Comparison of ENCODE assay signal across 11 mouse cellular contexts in genomic region chrX:101819163-101819562, GRCm38 (mm10). TPM values are rescaled to one million over a fixed set of nuclear protein-coding genes. Genes with fewer than 3 reads are reported as not detected.
DNase-seq lines count a peak whose midpoint lies in the region; ATAC-seq and TF ChIP-seq lines count a peak whose summit lies in the region.
"Had no signal": no experiment of that assay in that cellular context is flagged by ENCODE, and none has a peak within 500 bp of the region (broad histone marks: within the 10 kb centered on the region; RNA-seq: fewer than 3 reads in every experiment).

No protein-coding gene starts in this region.

- H3K27me3 ChIP-seq in CH12.LX (replicated peaks) = no peaks in the 10 kb centered on the region
- no peaks in the 10 kb centered on the region for H3K27me3 ChIP-seq in hindbrain, postnatal 0 days (ENCODE audit: insufficient read depth, low read length)
- H3K27me3 ChIP-seq in heart, embryonic 11.5 days (ENCODE audit: control insufficient read depth, insufficient read depth, low read length) = peaks cover 8% of the 10 kb centered on the region
- H3K27me3 ChIP-seq: neural tube, embryonic 12.5 days had no signal

- no peak overlapping the region for H3K9ac ChIP-seq in CH12.LX (ENCODE audit: insufficient read depth, low read depth)
- H3K9ac ChIP-seq in ES-E14 (ENCODE audit: insufficient read depth, low read depth, low read length, poor library complexity, severe bottlenecking) = no peak overlapping the region
- no peak overlapping the region for H3K9ac ChIP-seq in hindbrain, postnatal 0 days (replicated peaks; ENCODE audit: low read length)
- H3K9ac ChIP-seq in heart, embryonic 11.5 days (ENCODE audit: low read depth, low read length) = no peak overlapping the region
- H3K9ac ChIP-seq: heart, embryonic 13.5 days; limb, embryonic 12.5 days; neural tube, embryonic 12.5 days had no signal

- peak in 1 of 2 experiments; percentile 11 for DNase-seq in layer of hippocampus, adult 2 months (ENCODE audit: low spot score in 2 of 2)
- no peak for DNase-seq in layer of hippocampus, adult 9-10 months (ENCODE audit: low spot score)
- DNase-seq in CH12.LX (ENCODE audit: extremely low read depth) (peak; percentile 24), ES-E14 (ENCODE audit: low read depth, low spot score) (no peak)
- DNase-seq in hindbrain, postnatal 0 days (ENCODE audit: low spot score) = peak; percentile 16
- DNase-seq in right cerebral cortex, postnatal 14 days = no peak

- H3K4me2 ChIP-seq in CH12.LX (ENCODE audit: insufficient read depth, low read depth, poor library complexity, severe bottlenecking) = no peak overlapping the region
- no peak overlapping the region for H3K4me2 ChIP-seq in hindbrain, postnatal 0 days (ENCODE audit: low read depth, low read length)
- H3K4me2 ChIP-seq in heart, embryonic 11.5 days = no peak overlapping the region
- H3K4me2 ChIP-seq: heart, embryonic 13.5 days; limb, embryonic 12.5 days; neural tube, embryonic 12.5 days had no signal

- TF ChIP-seq CTCF in layer of hippocampus, adult 2 months (conservative IDR thresholded peaks at IDR 0.05) = peak; percentile 68
- TF ChIP-seq CTCF in CH12.LX (conservative IDR thresholded peaks at IDR 0.05 in 1 of 2, IDR thresholded peaks at IDR 0.05 in 1 of 2; ENCODE audit: low read depth in 2 of 2, low read length in 2 of 2) = peak in 1 of 2 experiments; percentile 63; a peak in 2 of 4 replicates
- TF ChIP-seq CTCF in hindbrain, postnatal 0 days (IDR thresholded peaks at IDR 0.05; ENCODE audit: low read depth) = peak; percentile 57

- H3K4me3 ChIP-seq in layer of hippocampus, adult 2 months = no peak overlapping the region
- H3K4me3 ChIP-seq in CH12.LX (replicated peaks in 1 of 3; ENCODE audit: low read depth in 2 of 3, low read length in 2 of 3, poor library complexity in 1 of 3) = no peak overlapping the region
- H3K4me3 ChIP-seq in ES-E14 (ENCODE audit: insufficient read depth in 1 of 2, low read depth in 1 of 2, low read length in 2 of 2, poor library complexity in 1 of 2, severe bottlenecking in 1 of 2) = no peak overlapping the region
- H3K4me3 ChIP-seq in hindbrain, postnatal 0 days (ENCODE audit: low read length) = no peak overlapping the region
- no peak overlapping the region for H3K4me3 ChIP-seq in heart, embryonic 11.5 days (ENCODE audit: low read depth, low read length)
- H3K4me3 ChIP-seq: heart, embryonic 13.5 days; limb, embryonic 12.5 days; neural tube, embryonic 12.5 days had no signal

- no peaks in the 10 kb centered on the region for H3K36me3 ChIP-seq in CH12.LX (replicated peaks in 1 of 2; ENCODE audit: control insufficient read depth in 1 of 2, insufficient read depth in 1 of 2, low read length in 1 of 2)
- H3K36me3 ChIP-seq in ES-E14 (ENCODE audit: control insufficient read depth, insufficient read depth, low read length, poor library complexity, severe bottlenecking) = no peaks in the 10 kb centered on the region
- H3K36me3 ChIP-seq in hindbrain, postnatal 0 days (ENCODE audit: insufficient read depth, low read length) = no peaks in the 10 kb centered on the region
- H3K36me3 ChIP-seq in heart, embryonic 11.5 days (ENCODE audit: control insufficient read depth, insufficient read depth, low read length) = no peaks in the 10 kb centered on the region
- H3K36me3 ChIP-seq: heart, embryonic 13.5 days; limb, embryonic 12.5 days; neural tube, embryonic 12.5 days had no signal

- no peak for TF ChIP-seq POLR2A in CH12.LX (IDR thresholded peaks at IDR 0.05; ENCODE audit: low read depth, low read length)

- WGBS in hindbrain, postnatal 0 days = 67% methylated on average over 1 of the region's 1 CpGs
- 67% methylated on average over 1 of the region's 1 CpGs for whole genome bisulfite sequencing in heart, embryonic 11.5 days (ENCODE audit: insufficient replicate concordance)

- H3K9me3 ChIP-seq in CH12.LX (replicated peaks; ENCODE audit: low read length) (no peaks in the 10 kb centered on the region), ES-E14 (ENCODE audit: control insufficient read depth, insufficient read depth, low read depth, low read length) (no peaks in the 10 kb centered on the region)
- H3K9me3 ChIP-seq in hindbrain, postnatal 0 days (ENCODE audit: low read length) = no peaks in the 10 kb centered on the region
- no peaks in the 10 kb centered on the region for H3K9me3 ChIP-seq in heart, embryonic 11.5 days (replicated peaks; ENCODE audit: control insufficient read depth, low read length)
- H3K9me3 ChIP-seq: heart, embryonic 13.5 days; limb, embryonic 12.5 days; neural tube, embryonic 12.5 days had no signal

- no peaks in the 10 kb centered on the region for H3K4me1 ChIP-seq in CH12.LX (ENCODE audit: control insufficient read depth in 1 of 2, insufficient read depth in 2 of 2)
- no peaks in the 10 kb centered on the region for H3K4me1 ChIP-seq in ES-E14 (ENCODE audit: control insufficient read depth in 2 of 2, insufficient read depth in 2 of 2, low read length in 2 of 2, poor library complexity in 1 of 2)
- H3K4me1 ChIP-seq in hindbrain, postnatal 0 days (ENCODE audit: insufficient read depth, low read length) = no peaks in the 10 kb centered on the region
- no peaks in the 10 kb centered on the region for H3K4me1 ChIP-seq in heart, embryonic 11.5 days (ENCODE audit: control insufficient read depth, insufficient read depth, low read length)
- H3K4me1 ChIP-seq: heart, embryonic 13.5 days; limb, embryonic 12.5 days; neural tube, embryonic 12.5 days had no signal

- in situ Hi-C loops in CH12.LX (cut with MboI; ENCODE audit: low pct_ligation_motif_present, low pct_unique_long_range_greater_than_20kb, low sequenced_read_pairs) = no loop called here
- in situ Hi-C loops in ES-E14 (cut with MboI; ENCODE audit: low sequenced_read_pairs in 2 of 2, unreplicated experiment in 2 of 2) = loop anchor here in 1 of 2 experiments (25.0 kb wide), 1 partner anchor 93 kb away; no protein-coding TSS in a partner anchor

- peak; percentile 61 for TF ChIP-seq RAD21 in CH12.LX (IDR thresholded peaks at IDR 0.05; ENCODE audit: low read depth, low read length)

- TF ChIP-seq EP300 in CH12.LX (IDR thresholded peaks at IDR 0.05; ENCODE audit: low read length) = no peak

- no peak overlapping the region for H3K27ac ChIP-seq in layer of hippocampus, adult 2 months
- H3K27ac ChIP-seq in CH12.LX (ENCODE audit: insufficient read depth, low read depth) = no peak overlapping the region
- no peak overlapping the region for H3K27ac ChIP-seq in ES-E14 (ENCODE audit: insufficient read depth, low read depth, low read length, poor library complexity, severe bottlenecking)
- no peak overlapping the region for H3K27ac ChIP-seq in hindbrain, postnatal 0 days
- no peak overlapping the region for H3K27ac ChIP-seq in heart, embryonic 11.5 days (ENCODE audit: low read depth, low read length)
- H3K27ac ChIP-seq: heart, embryonic 13.5 days; limb, embryonic 12.5 days; neural tube, embryonic 12.5 days had no signal

- no peak for ATAC-seq in hindbrain, postnatal 0 days
- ATAC-seq in monocyte, adult 5-6 weeks (replicated peaks; ENCODE audit: insufficient number of reproducible peaks, low FRiP score, low TSS enrichment, poor library complexity, severe bottlenecking) = no peak
- no peak for ATAC-seq in heart, embryonic 11.5 days (replicated peaks; ENCODE audit: insufficient number of reproducible peaks, low FRiP score, low TSS enrichment)

- no peaks in the 10 kb centered on the region for H3K79me2 ChIP-seq in CH12.LX (replicated peaks; ENCODE audit: control insufficient read depth, extremely low read depth, insufficient read depth, poor library complexity, severe bottlenecking)

- dilution Hi-C loops in CH12.LX (cut with MboI; ENCODE audit: extremely low pct_ligation_motif_present, extremely low pct_unique_long_range_greater_than_20kb, low sequenced_read_pairs) = no loop called here

TF ChIP-seq in CH12.LX, 34 proteins besides CTCF, POLR2A, EP300 and RAD21:
- TF ChIP-seq SMC3 (IDR thresholded peaks at IDR 0.05; ENCODE audit: low read depth, low read length) = peak; percentile 42
- TF ChIP-seq CHD1 (IDR thresholded peaks at IDR 0.05; ENCODE audit: low read depth, low read length) = no peak

TF ChIP-seq in ES-E14, 5 proteins besides CTCF, POLR2A, EP300 and RAD21 (continues in another document):
- no peak for TF ChIP-seq HCFC1 (IDR thresholded peaks at IDR 0.05; ENCODE audit: borderline replicate concordance, insufficient read depth, low read length)
- no peak for TF ChIP-seq CHD2 (IDR thresholded peaks at IDR 0.05; ENCODE audit: low read depth, low read length)
- no peak for TF ChIP-seq ZNF384 (IDR thresholded peaks at IDR 0.05; ENCODE audit: low read depth, low read length)
- TF ChIP-seq MAFK (IDR thresholded peaks at IDR 0.05; ENCODE audit: insufficient read depth, low read depth, low read length) = no peak

RNA-seq across cellular contexts. Expression of gene 8030474K03Rik, which starts 24.7 kb away (rescaled TPM):
- total RNA-seq in layer of hippocampus, adult 2 months (2021) = not detected
- total RNA-seq in CH12.LX (2012; rRNA removed) = not detected in 2 replicates
- not detected in 2 replicates for total RNA-seq in CH12.LX (2014; rRNA removed)
- polyA plus RNA-seq in CH12.LX (2012; ENCODE audit: insufficient read length, low read depth) = not detected in 2 replicates
- 9.0 and 12.9 TPM in 2 replicates for total RNA-seq in ES-E14 (2012; rRNA removed)
- 1.8 TPM in 1 of 2 replicates, not detected in the other for total RNA-seq in hindbrain, postnatal 0 days (2014; rRNA removed)
- polyA plus RNA-seq in hindbrain, postnatal 0 days (2015; fragmentation: Nextera tagmentation; extraction: Ambion mirVana) = 0.10 TPM in 1 of 2 replicates, not detected in the other
- not detected in 3 replicates for total RNA-seq in monocyte, adult 5-6 weeks (2017)
- 0.20 TPM in 1 of 2 replicates, not detected in the other for polyA plus RNA-seq in heart, embryonic 11.5 days (2014; fragmentation: Nextera tagmentation; extraction: Ambion mirVana)
- polyA plus RNA-seq: neural tube, embryonic 12.5 days had no signal

RNA-seq across cellular contexts. Expression of gene Gm4779, which starts 24.9 kb away (rescaled TPM):
- total RNA-seq in layer of hippocampus, adult 2 months (2021) = under 1 TPM; 0.64 to 0.67 TPM
- total RNA-seq in CH12.LX (2012; rRNA removed) (not detected in 2 replicates), CH12.LX (2014; rRNA removed) (not detected in 2 replicates), ES-E14 (2012; rRNA removed) (15.4 and 17.5 TPM in 2 replicates)
- not detected in 2 replicates for polyA plus RNA-seq in CH12.LX (2012; ENCODE audit: insufficient read length, low read depth)
- 0.05 TPM in 1 of 2 replicates, not detected in the other for total RNA-seq in hindbrain, postnatal 0 days (2014; rRNA removed)
- not detected in 2 replicates for polyA plus RNA-seq in hindbrain, postnatal 0 days (2015; fragmentation: Nextera tagmentation; extraction: Ambion mirVana)
- total RNA-seq in monocyte, adult 5-6 weeks (2017) = 0.87 TPM in 1 of 3 replicates, not detected in the others
- polyA plus RNA-seq in heart, embryonic 11.5 days (2014; fragmentation: Nextera tagmentation; extraction: Ambion mirVana) = 0.19 and 0.20 TPM in 2 replicates

RNA-seq across cellular contexts. Expression of gene Nhsl2, which starts 30.0 kb away (rescaled TPM):
- 10 to 100 TPM; 49.3 to 57.1 TPM for total RNA-seq in layer of hippocampus, adult 2 months (2021)
- total RNA-seq in CH12.LX (2012; rRNA removed) (under 0.01 and 0.17 TPM in 2 replicates), CH12.LX (2014; rRNA removed) (0.01 TPM in 1 of 2 replicates, not detected in the other), ES-E14 (2012; rRNA removed) (1.1 and 1.3 TPM in 2 replicates)
- 0.10 and 0.19 TPM in 2 replicates for polyA plus RNA-seq in CH12.LX (2012; ENCODE audit: insufficient read length, low read depth)
- total RNA-seq in hindbrain, postnatal 0 days (2014; rRNA removed) = 32.5 and 38.7 TPM in 2 replicates
- polyA plus RNA-seq in hindbrain, postnatal 0 days (2015; fragmentation: Nextera tagmentation; extraction: Ambion mirVana) = 5.8 and 6.7 TPM in 2 replicates
- 17.9 to 23.8 TPM (median 21.6 TPM) in 3 replicates for total RNA-seq in monocyte, adult 5-6 weeks (2017)
- 17.2 and 20.3 TPM in 2 replicates for polyA plus RNA-seq in heart, embryonic 11.5 days (2014; fragmentation: Nextera tagmentation; extraction: Ambion mirVana)

Comparison
In these comparisons a context has a peak if more than half of its experiments do, and no peak if none do; other contexts are left out.
1. DNase-seq: peak in CH12.LX (single experiment) and hindbrain, postnatal 0 days (single experiment); none in layer of hippocampus, adult 9-10 months (single experiment), ES-E14 (single experiment) and right cerebral cortex, postnatal 14 days (single experiment).